Mouse (Mus musculus) hindbrain, embryonic 15.5 days (tissue): ENCODE measurements around the gene Cd93. TPM values are rescaled to one million over a fixed set of nuclear protein-coding genes. Genes with fewer than 3 reads are reported as not detected.

ENCODE experiments used
- ATAC-seq: fragments of 200-750 bp; cut with Nextera tagmentation; 2 replicates; pipeline ENCODE4 v1.8.0; 2017; ENCODE audit warnings: low read depth, moderate number of reproducible peaks, moderate TSS enrichment; ENCODE audit not compliant: low FRiP score
- H3K27ac ChIP-seq: fragments of 300-500 bp; sonication (generic); replicated peaks from 2 replicates; pipeline ENCODE4 v1.5.1; 2015; ENCODE audit warnings: mild to moderate bottlenecking, inconsistent platforms
- H3K27me3 ChIP-seq: fragments of 300-500 bp; sonication (generic); 2 replicates; pipeline ENCODE4 v1.6.1; 2015; ENCODE audit warnings: control low read depth, inconsistent platforms
- H3K36me3 ChIP-seq: fragments of 300-500 bp; sonication (generic); 2 replicates; pipeline ENCODE4 v1.6.1; 2015; ENCODE audit warnings: control low read depth, inconsistent platforms
- H3K4me1 ChIP-seq: fragments of 300-500 bp; sonication (generic); replicated peaks from 2 replicates; pipeline ENCODE4 v1.6.1; 2015; ENCODE audit warnings: control low read depth, inconsistent platforms
- H3K4me2 ChIP-seq: fragments of 300-500 bp; sonication (generic); 2 replicates; pipeline ENCODE4 v1.6.1; 2015; ENCODE audit warnings: moderate library complexity, mild to moderate bottlenecking, inconsistent platforms
- H3K4me3 ChIP-seq: fragments of 300-500 bp; sonication (generic); 2 replicates; pipeline ENCODE4 v1.5.1; 2015; ENCODE audit warnings: mild to moderate bottlenecking, inconsistent platforms
- H3K9ac ChIP-seq: fragments of 300-500 bp; sonication (generic); 2 replicates; pipeline ENCODE4 v1.6.1; 2015; ENCODE audit warnings: inconsistent platforms
- H3K9me3 ChIP-seq: fragments of 300-500 bp; sonication (generic); 2 replicates; pipeline ENCODE4 v1.6.1; 2016; ENCODE audit warnings: control low read depth, inconsistent platforms
- WGBS: fragments of 180-500 bp; shearing (Covaris S2); methylation state at CpG from one replicate; pipeline ENCODE4 v1.1.7; 2015; 5-methylcytosine and 5-hydroxymethylcytosine counted together
- polyA plus RNA-seq: library from polyadenylated mRNA; unstranded; fragments of >200 nt; fragmentation: Nextera tagmentation; extraction: Ambion mirVana; gene quantifications from 2 replicates; pipeline ENCODE4 v1.2.1, GENCODE M21; 2015

Gene Cd93
- polyA plus RNA-seq, 1 experiment from 2014 or later: 8.8 TPM

DNA sequence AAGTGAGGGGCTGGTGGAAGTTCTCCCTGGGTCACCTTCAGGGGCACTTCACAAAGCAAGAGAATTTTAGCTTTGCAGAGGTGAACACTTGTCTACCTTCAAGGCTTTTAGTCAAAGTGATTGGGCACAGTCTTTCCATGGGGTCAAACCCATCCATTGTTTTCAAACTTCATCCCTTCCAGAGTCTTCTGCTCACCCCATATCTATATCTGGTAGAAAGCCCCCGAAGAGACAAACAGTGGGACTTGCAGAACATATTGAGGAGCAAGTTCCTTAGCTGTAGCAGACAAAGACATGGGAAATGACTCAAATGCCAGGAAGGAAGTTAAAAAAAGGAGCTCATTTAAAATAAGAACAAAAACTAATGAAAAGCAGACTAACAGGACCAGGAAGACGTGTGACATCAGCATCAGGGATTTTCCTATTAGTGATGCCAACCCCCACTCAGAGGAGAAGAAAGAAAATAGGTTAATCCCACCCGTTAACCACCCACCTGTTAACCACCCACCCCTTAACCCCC, 24.6 kb upstream of the Cd93 start:
- Histone ChIP-seq H3K27me3 (no peaks in the 10 kb centered on the region), H3K4me1 (no peaks in the 10 kb centered on the region), H3K27ac (no peak overlapping the region), H3K9ac (no peak overlapping the region), H3K4me3 (no peak overlapping the region), H3K36me3 (no peaks in the 10 kb centered on the region), H3K4me2 (no peak overlapping the region), H3K9me3 (no peaks in the 10 kb centered on the region)
- 73% methylated on average over 3 of the region's 3 CpGs for WGBS
- no peak for ATAC-seq

DNA sequence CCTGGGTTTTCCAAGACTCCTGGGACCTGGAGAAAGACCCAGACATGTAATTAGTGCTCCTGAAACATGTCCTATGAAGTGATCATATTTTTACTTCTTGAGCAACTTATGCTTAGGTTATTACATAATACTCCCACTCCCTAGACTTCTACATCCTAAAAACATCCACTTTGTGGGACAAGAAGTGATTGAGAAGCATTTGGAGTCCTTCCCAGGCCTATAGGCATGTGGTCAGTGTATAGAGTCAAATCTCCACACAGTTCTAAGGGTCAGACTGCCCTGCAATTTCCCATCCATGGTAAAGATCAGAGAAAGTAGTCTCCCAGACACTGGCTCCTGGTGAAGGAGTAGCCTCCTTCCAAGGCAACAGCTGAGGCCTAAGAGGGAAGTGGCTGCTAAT, 12.0 kb upstream of the Cd93 start:
- Histone ChIP-seq H3K36me3 (no peaks in the 10 kb centered on the region), H3K4me1 (no peaks in the 10 kb centered on the region), H3K9me3 (no peaks in the 10 kb centered on the region), H3K9ac (no peak overlapping the region), H3K27ac (no peak overlapping the region), H3K4me2 (no peak overlapping the region), H3K27me3 (no peaks in the 10 kb centered on the region), H3K4me3 (no peak overlapping the region)
- no peak for ATAC-seq

DNA sequence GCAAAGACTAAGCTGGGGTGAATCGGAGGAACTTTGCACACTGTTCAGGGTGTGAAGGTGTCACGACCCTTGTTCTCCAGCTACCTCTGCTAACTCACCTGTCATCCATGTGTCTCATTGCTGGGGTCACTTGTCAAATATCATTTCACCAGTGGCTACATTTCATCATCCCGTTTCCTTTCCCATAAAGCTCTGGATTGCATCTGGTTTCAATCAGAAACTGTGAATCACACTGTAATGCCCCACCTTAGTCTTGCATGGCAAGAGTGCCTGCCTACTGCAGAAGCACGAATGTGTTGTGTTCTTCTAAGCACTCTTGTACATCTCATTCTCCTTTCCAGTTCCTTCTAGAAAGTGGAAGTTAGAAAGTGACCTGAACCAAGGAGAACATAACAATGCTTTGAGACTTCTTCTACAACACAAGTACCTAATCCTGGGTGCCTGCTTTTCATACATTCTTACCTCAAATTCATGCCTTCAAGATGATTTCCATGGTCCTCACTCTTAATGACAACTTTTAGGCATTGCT, 10.7 kb upstream of the Cd93 start:
- Histone ChIP-seq H3K4me3 (no peak overlapping the region), H3K36me3 (no peaks in the 10 kb centered on the region), H3K9me3 (no peaks in the 10 kb centered on the region), H3K27ac (no peak overlapping the region), H3K4me2 (no peak overlapping the region), H3K27me3 (no peaks in the 10 kb centered on the region), H3K4me1 (no peaks in the 10 kb centered on the region), H3K9ac (no peak overlapping the region)
- ATAC-seq: no peak
- WGBS: 89% methylated on average over 4 of the region's 4 CpGs

DNA sequence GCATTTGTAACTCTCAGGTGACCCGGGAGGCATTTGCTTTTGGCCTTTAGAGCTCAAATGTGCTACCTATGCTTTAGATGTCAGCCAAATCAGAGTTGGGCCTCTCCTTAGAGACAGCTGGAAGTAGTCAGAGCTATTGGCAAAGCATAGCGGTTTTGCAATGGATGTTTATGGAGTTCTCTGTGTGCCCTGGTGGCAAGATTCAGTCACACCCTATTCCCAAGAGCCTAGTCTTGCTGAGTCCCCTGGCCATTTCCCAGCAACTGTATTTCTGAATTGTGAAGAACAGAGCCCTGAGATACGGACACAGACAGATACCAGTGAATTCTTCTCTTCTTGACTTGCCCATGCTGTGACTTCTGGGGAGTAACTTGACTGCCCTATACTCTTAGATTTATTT, 9.7 kb upstream of the Cd93 start:
- no peak for ATAC-seq
- no peak overlapping the region for H3K4me3 ChIP-seq
- H3K4me2 ChIP-seq: no peak overlapping the region
- H3K27me3 ChIP-seq: no peaks in the 10 kb centered on the region
- 92% methylated on average over 3 of the region's 3 CpGs for WGBS
- H3K36me3 ChIP-seq: no peaks in the 10 kb centered on the region
- no peak overlapping the region for H3K9ac ChIP-seq
- H3K27ac ChIP-seq: no peak overlapping the region
- no peaks in the 10 kb centered on the region for H3K9me3 ChIP-seq
- no peaks in the 10 kb centered on the region for H3K4me1 ChIP-seq

DNA sequence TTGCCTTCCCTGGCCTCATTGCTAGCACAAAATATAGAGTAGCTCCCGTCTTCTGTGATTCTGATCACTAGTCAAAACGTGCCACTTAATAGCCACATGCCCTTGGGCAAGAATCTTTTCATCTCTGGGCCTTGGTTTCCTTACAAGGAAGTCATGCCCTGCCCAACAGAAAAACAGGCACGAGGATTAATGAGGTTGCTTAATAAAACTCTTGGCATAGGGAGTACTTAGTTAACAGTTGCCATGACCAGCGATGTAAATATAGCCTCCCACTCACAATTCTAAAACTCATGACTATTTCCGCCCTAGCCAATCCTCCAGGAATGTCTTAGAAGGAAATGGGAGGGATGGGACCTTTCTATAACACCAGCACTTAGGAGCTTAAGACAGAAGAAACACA, 8.1 kb upstream of the Cd93 start:
- H3K27ac ChIP-seq: no peak overlapping the region
- no peak overlapping the region for H3K4me2 ChIP-seq
- H3K9me3 ChIP-seq: no peaks in the 10 kb centered on the region
- no peaks in the 10 kb centered on the region for H3K27me3 ChIP-seq
- H3K36me3 ChIP-seq: no peaks in the 10 kb centered on the region
- H3K9ac ChIP-seq: no peak overlapping the region
- WGBS: 76% methylated on average over 5 of the region's 5 CpGs
- no peaks in the 10 kb centered on the region for H3K4me1 ChIP-seq
- ATAC-seq: no peak
- H3K4me3 ChIP-seq: no peak overlapping the region

DNA sequence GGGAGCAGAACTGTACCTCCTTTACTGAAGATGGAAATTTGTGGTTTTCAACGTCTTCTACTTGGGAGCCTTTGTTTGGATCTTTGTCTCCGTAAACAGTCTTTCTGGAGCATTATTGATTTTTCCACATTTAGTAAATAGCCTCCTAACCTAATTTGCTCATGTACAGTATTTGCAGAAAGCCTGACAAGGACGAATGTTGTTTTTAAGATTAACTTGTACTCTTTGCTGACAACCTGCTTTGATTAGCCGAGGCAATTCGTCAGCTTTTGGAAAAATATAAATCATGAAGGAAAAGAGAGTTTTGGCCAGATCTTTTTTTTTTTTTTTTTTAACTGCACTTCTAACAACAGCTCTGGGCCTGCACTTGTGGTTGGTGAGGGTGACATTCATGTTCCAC, 7.3 kb upstream of the Cd93 start:
- Histone ChIP-seq H3K4me3 (no peak overlapping the region), H3K4me2 (no peak overlapping the region), H3K4me1 (no peaks in the 10 kb centered on the region), H3K27ac (no peak overlapping the region), H3K9ac (no peak overlapping the region), H3K27me3 (no peaks in the 10 kb centered on the region), H3K36me3 (no peaks in the 10 kb centered on the region), H3K9me3 (no peaks in the 10 kb centered on the region)
- ATAC-seq: no peak
- WGBS: 81% methylated on average over 5 of the region's 5 CpGs

DNA sequence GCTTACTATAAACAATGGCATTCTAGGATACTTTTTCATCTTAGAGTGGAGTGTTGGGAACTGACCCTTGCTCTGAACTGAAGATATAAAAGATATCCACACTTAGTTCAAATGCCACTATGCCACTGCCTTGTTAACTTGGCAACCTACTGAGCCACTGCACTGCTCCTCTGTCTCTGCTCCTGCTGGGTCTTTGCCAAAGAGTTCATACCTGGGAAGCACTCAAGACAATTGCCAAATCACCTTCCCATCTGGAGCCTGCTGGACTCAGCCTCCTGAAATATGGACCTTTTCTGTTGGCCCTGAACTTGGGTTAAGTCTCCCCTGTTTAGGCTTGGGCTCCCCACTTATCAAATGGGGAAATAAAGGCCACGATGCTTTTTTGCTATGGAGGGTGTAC, 6.3 kb upstream of the Cd93 start:
- H3K9me3 ChIP-seq: no peaks in the 10 kb centered on the region
- WGBS: 96% methylated on average over 1 of the region's 1 CpGs

DNA sequence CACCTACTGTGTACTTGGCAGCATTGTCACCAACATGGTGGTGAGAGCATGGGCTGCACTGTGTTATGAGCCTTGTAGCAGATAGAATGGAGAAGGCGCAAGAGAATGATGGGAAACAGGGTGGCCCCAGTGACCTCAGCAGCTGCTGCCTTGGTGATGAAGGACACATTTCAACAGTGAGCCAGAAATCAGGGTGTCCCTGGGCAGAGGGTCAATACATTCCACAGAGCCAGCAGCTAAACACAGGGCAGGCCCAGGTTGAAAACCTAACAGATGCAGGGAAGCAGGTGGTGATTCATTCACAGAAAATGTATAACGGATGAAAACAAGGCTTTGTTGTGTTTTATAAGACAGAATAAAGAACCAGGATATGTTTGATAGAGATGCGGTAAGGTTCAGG, 3.1 kb upstream of the Cd93 start:
- Histone ChIP-seq H3K9me3 (no peaks in the 10 kb centered on the region), H3K27ac (no peak overlapping the region), H3K4me2 (no peak overlapping the region), H3K4me1 (no peaks in the 10 kb centered on the region), H3K36me3 (no peaks in the 10 kb centered on the region), H3K4me3 (no peak overlapping the region), H3K9ac (no peak overlapping the region), H3K27me3 (no peaks in the 10 kb centered on the region)
- WGBS: 78% methylated on average over 3 of the region's 3 CpGs
- ATAC-seq: no peak

More for the DNA sequence above, 6.3 kb upstream of the Cd93 start:
- Histone ChIP-seq H3K4me3 (no peak overlapping the region), H3K27me3 (no peaks in the 10 kb centered on the region), H3K36me3 (no peaks in the 10 kb centered on the region), H3K4me2 (no peak overlapping the region), H3K27ac (no peak overlapping the region), H3K4me1 (no peaks in the 10 kb centered on the region), H3K9ac (no peak overlapping the region)
- ATAC-seq: no peak

DNA sequence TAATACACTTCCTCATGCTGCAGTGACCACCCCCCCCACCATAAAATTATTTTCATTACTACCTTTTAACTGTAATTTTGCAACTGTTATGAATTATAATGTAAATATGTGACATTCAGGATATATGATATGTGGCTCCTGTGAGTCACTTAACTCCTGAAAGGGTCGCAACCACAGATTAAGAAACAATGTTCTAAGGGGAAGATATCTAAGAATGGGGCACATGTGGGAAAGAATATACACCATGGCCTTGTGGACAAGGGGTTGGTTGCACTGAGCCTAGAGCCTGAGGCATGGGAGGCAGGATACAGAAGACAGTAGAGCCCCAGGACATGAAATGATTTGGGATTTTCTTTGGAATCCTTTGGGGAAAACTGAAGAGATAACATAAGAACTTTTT, 2.3 kb upstream of the Cd93 start:
- Histone ChIP-seq H3K4me3 (no peak overlapping the region), H3K27ac (no peak overlapping the region), H3K27me3 (no peaks in the 10 kb centered on the region), H3K36me3 (no peaks in the 10 kb centered on the region), H3K9me3 (no peaks in the 10 kb centered on the region), H3K9ac (no peak overlapping the region), H3K4me2 (no peak overlapping the region), H3K4me1 (no peaks in the 10 kb centered on the region)
- WGBS: 97% methylated on average over 1 of the region's 1 CpGs
- no peak for ATAC-seq

DNA sequence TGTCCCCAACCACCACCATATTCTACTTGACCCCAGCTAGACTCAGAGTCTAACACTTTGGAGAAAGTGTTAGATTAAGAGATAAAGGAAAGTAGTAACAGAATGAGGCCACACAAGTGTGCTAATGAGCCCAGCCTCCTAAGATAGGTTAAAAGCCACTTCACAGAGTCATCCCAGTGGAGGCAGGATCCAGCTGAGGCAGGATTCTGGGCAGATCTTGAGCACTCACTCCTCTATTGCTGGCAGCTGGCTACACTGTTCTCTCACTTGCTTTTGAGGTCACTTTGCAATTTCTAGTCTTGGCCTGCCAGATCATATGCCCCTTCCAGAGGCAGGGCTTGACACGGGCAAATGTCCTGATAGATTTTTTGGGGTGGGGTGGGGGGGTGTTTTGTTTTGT, 1.1 kb upstream of the Cd93 start:
- no peak overlapping the region for H3K27ac ChIP-seq
- ATAC-seq: no peak
- no peak overlapping the region for H3K9ac ChIP-seq
- H3K4me2 ChIP-seq: no peak overlapping the region
- 88% methylated on average over 1 of the region's 1 CpGs for WGBS
- no peaks in the 10 kb centered on the region for H3K9me3 ChIP-seq
- H3K4me1 ChIP-seq: no peaks in the 10 kb centered on the region
- no peak overlapping the region for H3K4me3 ChIP-seq
- no peaks in the 10 kb centered on the region for H3K36me3 ChIP-seq
- no peaks in the 10 kb centered on the region for H3K27me3 ChIP-seq

DNA sequence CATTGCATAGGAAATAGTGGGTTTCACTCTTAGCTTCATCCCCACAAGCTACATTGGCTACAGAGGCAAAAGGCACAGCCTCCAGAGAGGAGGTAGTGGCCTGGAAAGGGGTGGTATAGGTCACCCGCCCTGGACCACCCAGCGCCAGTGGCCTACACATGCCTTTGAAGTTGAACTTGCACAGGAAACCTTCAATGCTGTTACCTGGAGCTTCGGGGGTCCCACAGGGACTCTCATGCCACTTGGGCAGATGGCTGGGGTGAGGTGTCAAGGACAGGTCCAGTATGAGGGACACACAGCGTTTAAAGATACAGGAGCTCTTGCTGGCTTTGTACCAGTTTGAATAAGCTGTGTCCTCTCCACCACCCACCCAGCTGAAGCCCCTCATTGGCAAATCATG, 653 bp downstream of the Cd93 start:
- 92% methylated on average over 4 of the region's 4 CpGs for WGBS
- H3K4me1 ChIP-seq: no peaks in the 10 kb centered on the region
- H3K27ac ChIP-seq: peak overlapping the region; percentile 16; the same call in 1 of the 2 replicates
- no peaks in the 10 kb centered on the region for H3K36me3 ChIP-seq
- H3K9ac ChIP-seq: no peak overlapping the region
- H3K27me3 ChIP-seq: no peaks in the 10 kb centered on the region
- no peak overlapping the region for H3K4me2 ChIP-seq
- peak overlapping the region; percentile 4; the same call in 1 of the 2 replicates for H3K4me3 ChIP-seq
- H3K9me3 ChIP-seq: no peaks in the 10 kb centered on the region
- ATAC-seq: no peak

DNA sequence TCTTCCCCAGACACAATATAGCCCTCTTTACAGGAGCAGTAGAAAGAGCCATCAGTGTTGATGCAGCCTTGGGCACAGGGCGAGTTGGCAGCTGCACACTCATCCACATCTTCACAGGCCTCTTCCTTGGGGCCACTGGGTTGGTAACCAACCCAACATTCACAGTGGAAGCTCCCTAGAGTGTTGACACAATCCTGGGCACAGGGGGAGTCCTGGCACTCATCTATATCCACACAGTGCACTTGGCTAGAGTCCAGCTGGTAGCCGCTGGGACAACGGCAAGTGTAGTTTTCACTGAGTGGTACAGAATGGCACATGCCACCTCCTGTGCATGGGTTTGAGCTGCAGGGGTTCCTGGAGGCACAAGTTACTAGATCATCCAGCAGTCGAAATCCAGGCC, 1.2 kb downstream of the Cd93 start:
- H3K4me1 ChIP-seq: no peaks in the 10 kb centered on the region
- WGBS: 71% methylated on average over 4 of the region's 4 CpGs
- H3K27me3 ChIP-seq: no peaks in the 10 kb centered on the region
- peak; percentile 45; the same call in 1 of the 2 replicates for ATAC-seq
- H3K36me3 ChIP-seq: no peaks in the 10 kb centered on the region
- no peak overlapping the region for H3K9ac ChIP-seq
- peak overlapping the region; percentile 1; the same call in 1 of the 2 replicates for H3K4me3 ChIP-seq
- H3K9me3 ChIP-seq: no peaks in the 10 kb centered on the region
- no peak overlapping the region; the same call in 1 of the 2 replicates for H3K27ac ChIP-seq
- H3K4me2 ChIP-seq: no peak overlapping the region

DNA sequence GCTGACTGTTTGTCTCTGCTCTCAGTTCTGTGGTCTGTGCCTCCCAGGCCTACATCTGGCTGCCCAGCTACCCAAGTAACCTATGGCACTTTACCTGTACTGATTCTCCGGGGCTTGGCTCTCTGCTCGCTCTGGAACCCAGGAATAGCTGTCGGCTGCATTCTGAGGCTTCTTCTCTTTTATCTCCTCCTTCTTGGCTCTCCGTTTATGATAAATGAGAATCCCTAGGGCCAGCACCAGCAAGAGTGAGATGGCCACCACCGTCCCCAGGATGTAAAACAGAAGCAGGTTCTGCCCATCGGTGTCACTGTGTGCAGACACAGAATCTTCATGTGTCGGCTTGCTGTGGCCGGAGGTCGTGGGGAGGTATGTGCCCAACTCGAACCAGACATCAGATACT, 1.9 kb downstream of the Cd93 start:
- no peak overlapping the region for H3K9ac ChIP-seq
- no peak overlapping the region for H3K27ac ChIP-seq
- H3K4me1 ChIP-seq: no peaks in the 10 kb centered on the region
- H3K27me3 ChIP-seq: no peaks in the 10 kb centered on the region
- no peak overlapping the region for H3K4me2 ChIP-seq
- 88% methylated on average over 10 of the region's 10 CpGs for WGBS
- H3K4me3 ChIP-seq: no peak overlapping the region
- no peaks in the 10 kb centered on the region for H3K36me3 ChIP-seq
- ATAC-seq: no peak
- no peaks in the 10 kb centered on the region for H3K9me3 ChIP-seq
